Mouse (Mus musculus) heart, postnatal 0 days (tissue): Measurements from ENCODE around the gene Ssr2. TPM values are rescaled to one million over a fixed set of nuclear protein-coding genes. Genes with fewer than 3 reads are reported as not detected.

Source experiments
- ATAC-seq: fragments of 200-750 bp; cut with Nextera tagmentation; 2 replicates; pipeline ENCODE4 v1.8.0; 2017; ENCODE audit warnings: low read depth, moderate number of reproducible peaks, moderate library complexity; ENCODE audit not compliant: insufficient read depth
- DNase-seq: peaks from one replicate; pipeline ENCODE4 v3.0.0-alpha.2; 2016; ENCODE audit warnings: low spot score
- H3K27ac ChIP-seq: fragments of 300-500 bp; sonication (generic); 2 replicates; pipeline ENCODE4 v1.5.1; 2014; ENCODE audit warnings: low read depth, mild to moderate bottlenecking
- H3K27me3 ChIP-seq: fragments of 300-500 bp; sonication (generic); 2 replicates; pipeline ENCODE4 v1.6.1; 2014; ENCODE audit warnings: low read length, mixed read lengths; ENCODE audit not compliant: control insufficient read depth, insufficient read depth
- H3K36me3 ChIP-seq: fragments of 300-500 bp; sonication (generic); replicated peaks from 2 replicates; pipeline ENCODE4 v1.6.1; 2014; ENCODE audit warnings: low read length, mixed read lengths; ENCODE audit not compliant: control insufficient read depth, insufficient read depth
- H3K4me1 ChIP-seq: fragments of 300-500 bp; sonication (generic); 2 replicates; pipeline ENCODE4 v1.6.1; 2014; ENCODE audit warnings: antibody characterized with exemption; ENCODE audit not compliant: control insufficient read depth, insufficient read depth
- H3K4me2 ChIP-seq: fragments of 300-500 bp; sonication (generic); 2 replicates; pipeline ENCODE4 v1.6.1; 2014; ENCODE audit warnings: low read depth, mild to moderate bottlenecking, low read length, moderate library complexity
- H3K4me3 ChIP-seq: fragments of 300-500 bp; sonication (generic); 2 replicates; pipeline ENCODE4 v1.5.1; 2014; ENCODE audit warnings: low read depth, low read length
- H3K9ac ChIP-seq: fragments of 300-500 bp; sonication (generic); replicated peaks from 2 replicates; pipeline ENCODE4 v1.6.1; 2014; ENCODE audit warnings: low read depth, low read length, mixed read lengths
- H3K9me3 ChIP-seq: fragments of 300-500 bp; sonication (generic); replicated peaks from 2 replicates; pipeline ENCODE4 v1.6.1; 2016; ENCODE audit warnings: low read length; ENCODE audit not compliant: control insufficient read depth
- CTCF ChIP-seq: IDR thresholded peaks from 2 replicates; pipeline ENCODE4 v1.5.1; 2016; ENCODE audit warnings: antibody characterized with exemption, control low read depth, low read depth
- EP300 ChIP-seq: IDR thresholded peaks from 2 replicates; pipeline ENCODE4 v1.6.1; 2016; ENCODE audit warnings: antibody characterized with exemption, low read depth
- WGBS: fragments of 180-500 bp; shearing (Covaris S2); extraction: QIAGEN DNeasy Blood & Tissue Kit; methylation state at CpG from one replicate; pipeline ENCODE4 v1.1.7; 2014; 5-methylcytosine and 5-hydroxymethylcytosine counted together
- polyA plus RNA-seq: library from polyadenylated mRNA; unstranded; fragments of >200 nt; fragmentation: Nextera tagmentation; extraction: Ambion mirVana; gene quantifications from 2 replicates; pipeline ENCODE4 v1.2.1, GENCODE M21; 2015
- total RNA-seq: library from RNA; depleted of rRNA; stranded (reverse); fragments of >200 nt; gene quantifications from 2 replicates; pipeline ENCODE4 v1.2.3, GENCODE M21; 2014; ENCODE audit warnings: low replicate concordance

Gene Ssr2
- total and polyA plus RNA-seq, 2 experiments from 2014 or later, result 144 to 246 TPM

GRCm38 (mm10) chr3:88538271-88539145 is 37.2 kb upstream of the Ssr2 start:
- WGBS, result 65% methylated on average over 9 of the region's 9 CpGs
- TF ChIP-seq CTCF (no peak), EP300 (no peak)
- ATAC-seq, result no peak
- no peaks in the 10 kb centered on the region for H3K9me3 ChIP-seq
- H3K27ac ChIP-seq, result no peak overlapping the region
- H3K4me1 ChIP-seq, result peaks cover 27% of the 10 kb centered on the region
- H3K36me3 ChIP-seq, result 0 out of 2 replicates have a peak, but pooled peaks cover 3% of the 10 kb centered on the region
- no peak overlapping the region for H3K4me3 ChIP-seq
- DNase-seq, result no peak
- no peak overlapping the region for H3K4me2 ChIP-seq
- no peaks in the 10 kb centered on the region for H3K27me3 ChIP-seq
- no peak overlapping the region for H3K9ac ChIP-seq

DNA sequence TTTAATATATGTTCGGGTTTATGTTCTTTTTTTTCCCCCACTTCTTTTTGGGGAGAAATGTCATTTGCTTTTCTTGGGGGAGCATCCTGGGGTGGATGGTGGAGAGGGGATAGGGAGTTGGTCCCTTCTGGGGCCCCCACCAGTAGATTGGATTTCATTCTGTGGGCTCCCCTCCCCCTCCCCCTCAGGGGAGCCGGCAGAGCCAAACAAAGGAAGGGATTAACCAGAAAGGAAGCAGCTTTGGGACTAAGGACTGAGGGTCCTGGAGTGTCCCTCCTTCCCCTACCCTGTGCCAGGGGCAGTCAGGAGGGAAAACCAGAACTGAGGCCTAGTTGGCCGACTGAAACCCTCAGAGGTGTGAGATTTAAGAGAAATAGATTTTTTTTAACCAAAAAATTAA is 36.3 kb upstream of the Ssr2 start:
- Histone ChIP-seq H3K4me3 (no peak overlapping the region), H3K27ac (no peak overlapping the region), H3K4me1 (peaks cover 22% of the 10 kb centered on the region), H3K9me3 (no peaks in the 10 kb centered on the region), H3K9ac (no peak overlapping the region), H3K4me2 (no peak overlapping the region), H3K36me3 (0 out of 2 replicates have a peak, but pooled peaks cover 3% of the 10 kb centered on the region), H3K27me3 (no peaks in the 10 kb centered on the region)
- no peak for TF ChIP-seq EP300
- no peak for TF ChIP-seq CTCF
- DNase-seq (no peak), ATAC-seq (no peak)
- WGBS, result 43% methylated on average over 3 of the region's 3 CpGs

GRCm38 (mm10) chr3:88540085-88540484 is 35.6 kb upstream of the Ssr2 start:
- peaks cover 22% of the 10 kb centered on the region for H3K4me1 ChIP-seq
- H3K4me3 ChIP-seq, result no peak overlapping the region
- TF ChIP-seq CTCF (no peak), EP300 (no peak)
- DNase-seq (no peak), ATAC-seq (no peak)
- no peaks in the 10 kb centered on the region for H3K27me3 ChIP-seq
- H3K9ac ChIP-seq, result no peak overlapping the region
- H3K9me3 ChIP-seq, result no peaks in the 10 kb centered on the region
- WGBS, result 54% methylated on average over 5 of the region's 5 CpGs
- 0 out of 2 replicates have a peak, but pooled peaks cover 3% of the 10 kb centered on the region for H3K36me3 ChIP-seq
- H3K27ac ChIP-seq, result no peak overlapping the region
- no peak overlapping the region for H3K4me2 ChIP-seq

DNA sequence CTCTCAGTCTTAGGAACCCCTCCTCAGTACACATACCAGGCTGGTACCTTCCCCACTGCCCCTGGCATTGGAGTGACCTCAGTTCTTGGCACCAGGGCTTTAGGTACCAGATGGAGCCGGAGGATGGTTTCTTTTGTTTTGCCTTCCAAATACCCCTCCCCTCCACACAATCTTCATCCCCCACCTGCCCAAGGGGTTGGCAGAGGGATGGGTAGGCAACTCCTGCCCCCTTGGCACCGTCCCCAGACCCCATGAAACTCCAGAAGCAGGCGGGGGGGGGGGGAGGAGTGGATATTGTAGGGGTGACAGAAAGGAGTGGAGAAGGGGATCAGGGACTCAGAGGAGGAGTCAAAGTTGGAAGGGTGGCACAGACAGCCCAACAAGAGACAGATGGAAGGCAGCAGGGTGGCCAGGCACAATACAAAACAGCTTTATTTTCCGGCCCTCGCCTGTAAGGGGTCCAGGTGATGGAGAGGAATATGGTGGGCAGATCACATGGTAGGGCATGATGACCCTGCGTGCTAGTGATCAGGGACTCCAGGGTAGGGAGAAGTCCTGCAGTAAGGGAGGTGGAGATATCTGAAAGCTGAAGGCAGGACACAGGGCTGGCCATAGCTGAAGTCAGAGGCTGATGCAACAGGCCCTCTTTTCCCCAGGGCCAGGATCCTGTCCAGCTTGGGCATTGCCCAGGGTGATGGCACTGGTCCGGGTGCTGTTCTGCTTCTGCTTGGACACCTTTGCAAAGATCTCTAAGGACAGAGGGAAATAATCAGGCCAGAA is 33.9 kb upstream of the Ssr2 start:
- WGBS, result 69% methylated on average over 6 of the region's 7 CpGs
- DNase-seq, result no peak
- ATAC-seq, result no peak

GRCm38 (mm10) chr3:88542486-88542885 is 33.2 kb upstream of the Ssr2 start:
- H3K9me3 ChIP-seq, result no peaks in the 10 kb centered on the region
- H3K27me3 ChIP-seq, result no peaks in the 10 kb centered on the region
- H3K4me1 ChIP-seq, result peaks cover 11% of the 10 kb centered on the region; the same call in 1 of the 2 replicates
- H3K4me2 ChIP-seq, result no peak overlapping the region
- TF ChIP-seq EP300 (no peak), CTCF (no peak)
- DNase-seq (no peak), ATAC-seq (no peak)
- no peak overlapping the region for H3K9ac ChIP-seq
- 66% methylated on average over 4 of the region's 4 CpGs for WGBS
- H3K36me3 ChIP-seq, result 0 out of 2 replicates have a peak, but pooled peaks cover 3% of the 10 kb centered on the region
- no peak overlapping the region for H3K4me3 ChIP-seq
- H3K27ac ChIP-seq, result no peak overlapping the region

More for the DNA sequence above, 33.9 kb upstream of the Ssr2 start:
- Histone ChIP-seq H3K4me3 (no peak overlapping the region), H3K27me3 (no peaks in the 10 kb centered on the region), H3K36me3 (0 out of 2 replicates have a peak, but pooled peaks cover 3% of the 10 kb centered on the region), H3K9me3 (no peaks in the 10 kb centered on the region), H3K4me1 (peaks cover 14% of the 10 kb centered on the region; the same call in 1 of the 2 replicates), H3K9ac (no peak overlapping the region), H3K4me2 (no peak overlapping the region), H3K27ac (no peak overlapping the region)
- TF ChIP-seq CTCF (no peak), EP300 (no peak)
